ENCODE assay signal across 25 mouse cellular contexts in genomic region chr13:9715224-9715623, GRCm38 (mm10).
"Had no signal": no experiment of that assay in that cellular context is flagged by ENCODE, and none has a peak within 500 bp of the region (broad histone marks: within the 10 kb centered on the region; RNA-seq: fewer than 3 reads in every experiment).

No protein-coding gene starts in this region.

- H3K4me2 ChIP-seq: heart, embryonic 11.5 days; heart, embryonic 13.5 days; heart, embryonic 15.5 days; hindbrain, embryonic 13.5 days; hindbrain, embryonic 15.5 days; kidney, embryonic 15.5 days; limb, embryonic 13.5 days; limb, embryonic 15.5 days; liver, embryonic 12.5 days had no signal

- ATAC-seq: forebrain, postnatal 0 days; hindbrain, postnatal 0 days; liver, embryonic 12.5 days had no signal

- DNase-seq: forebrain, postnatal 0 days; gastrocnemius, postnatal 14 days; gastrocnemius, postnatal 36 days; heart, adult 18-20 months; heart, postnatal 14 days; heart, postnatal 36 days; kidney, adult 18-20 months; kidney, adult 9 months; kidney, postnatal 14 days; kidney, postnatal 36 days; layer of hippocampus, adult 9-11 months; layer of hippocampus, postnatal 36 days; left cerebral cortex, postnatal 4 days had no signal

- H3K4me3 ChIP-seq: heart, embryonic 13.5 days; heart, embryonic 15.5 days; hindbrain, embryonic 13.5 days; hindbrain, embryonic 15.5 days; kidney, embryonic 15.5 days; limb, embryonic 13.5 days; limb, embryonic 15.5 days; liver, embryonic 12.5 days had no signal

- H3K4me1 ChIP-seq: hindbrain, embryonic 13.5 days; hindbrain, embryonic 15.5 days; kidney, embryonic 15.5 days; limb, embryonic 13.5 days; limb, embryonic 15.5 days had no signal

- H3K9me3 ChIP-seq: heart, embryonic 13.5 days; heart, embryonic 15.5 days; hindbrain, embryonic 13.5 days; hindbrain, embryonic 15.5 days; kidney, embryonic 15.5 days; limb, embryonic 13.5 days; limb, embryonic 15.5 days; liver, embryonic 12.5 days had no signal

- H3K27ac ChIP-seq: heart, embryonic 13.5 days; heart, embryonic 15.5 days; hindbrain, embryonic 13.5 days; hindbrain, embryonic 15.5 days; hindbrain, postnatal 0 days; kidney, embryonic 15.5 days; kidney, postnatal 0 days; limb, embryonic 13.5 days; limb, embryonic 15.5 days; liver, embryonic 12.5 days; liver, embryonic 14.5 days had no signal

- H3K27me3 ChIP-seq: heart, embryonic 13.5 days; heart, embryonic 15.5 days; hindbrain, embryonic 13.5 days; hindbrain, embryonic 15.5 days; kidney, embryonic 15.5 days; limb, embryonic 13.5 days; limb, embryonic 15.5 days; liver, embryonic 12.5 days had no signal

- H3K9ac ChIP-seq: forebrain, postnatal 0 days; heart, embryonic 13.5 days; heart, embryonic 15.5 days; hindbrain, embryonic 13.5 days; hindbrain, embryonic 15.5 days; kidney, embryonic 15.5 days; limb, embryonic 13.5 days; limb, embryonic 15.5 days; liver, embryonic 12.5 days; liver, embryonic 14.5 days had no signal

- H3K36me3 ChIP-seq: heart, embryonic 15.5 days had no signal
